Mouse (Mus musculus): ENCODE measurements around the gene Olfr1373. TPM values are rescaled to one million over a fixed set of nuclear protein-coding genes. Genes with fewer than 3 reads are reported as not detected.

Gene Olfr1373
- polyA plus RNA-seq, 1 experiment = not detected

DNA sequence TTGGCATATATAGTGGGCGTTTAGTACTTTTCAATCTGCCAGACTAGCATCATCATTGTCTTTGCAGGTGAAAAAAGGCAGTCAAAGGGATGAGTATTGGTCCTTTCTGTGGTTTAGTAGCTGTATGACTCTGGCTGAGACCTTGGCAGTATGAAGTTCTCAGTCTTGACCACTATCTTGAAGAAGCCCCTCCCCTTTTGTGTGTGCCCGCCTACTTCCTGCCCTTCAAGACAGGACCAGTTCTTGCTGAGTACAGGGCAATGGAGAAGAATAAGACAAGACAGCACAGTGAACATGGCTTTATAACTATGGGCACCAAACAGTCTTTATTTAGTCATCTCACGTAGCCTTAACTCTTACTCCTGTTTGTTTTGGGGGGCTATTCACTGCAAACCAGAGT is 48.3 kb downstream of the Olfr1373 start:
- Histone ChIP-seq H3K27ac (ENCODE audit: insufficient read depth, low read length) (no peak overlapping the region), H3K4me3 (ENCODE audit: insufficient read depth, low read length) (no peak overlapping the region), H3K4me1 (ENCODE audit: control insufficient read depth, insufficient read depth, low read length) (peaks cover 7% of the 10 kb centered on the region)
- no peak for TF ChIP-seq POLR2A (IDR thresholded peaks at IDR 0.05; ENCODE audit: extremely low read depth, insufficient read depth, low read length)
- TF ChIP-seq CTCF (IDR thresholded peaks at IDR 0.05; ENCODE audit: extremely low read depth, insufficient read depth, low read length) = no peak

Other genes with a start within 250 kb of the Olfr1373 start
- gene Cdkn2aipnl, start 177.9 kb downstream of the Olfr1373 start, polyA plus RNA-seq (2012; rRNA removed) = 35.0 and 35.2 TPM in 2 replicates
- 221 and 234 TPM in 2 replicates for gene Ube2b, start 144.8 kb downstream of the Olfr1373 start, polyA plus RNA-seq (2012; rRNA removed)
- gene Cdkl3, start 141.3 kb downstream of the Olfr1373 start, polyA plus RNA-seq (2012; rRNA removed) = 13.1 and 13.7 TPM in 2 replicates
- 106 and 107 TPM in 2 replicates for gene Ppp2ca, start 46.8 kb downstream of the Olfr1373 start, polyA plus RNA-seq (2012; rRNA removed)
- not detected in 2 replicates for gene Olfr1371, start 68.5 kb upstream of the Olfr1373 start, polyA plus RNA-seq (2012; rRNA removed)
- 303 and 315 TPM in 2 replicates for gene Skp1a, start 86.5 kb upstream of the Olfr1373 start, polyA plus RNA-seq (2012; rRNA removed)
- gene Tcf7, start 137.5 kb upstream of the Olfr1373 start, polyA plus RNA-seq (2012; rRNA removed) = 5.1 and 6.1 TPM in 2 replicates
- gene Vdac1, start 215.3 kb upstream of the Olfr1373 start, polyA plus RNA-seq (2012; rRNA removed) = 355 and 362 TPM in 2 replicates

All from cortical plate, adult 2 months (tissue).